Mouse (Mus musculus) midbrain, embryonic 10.5 days (tissue): ENCODE data around the gene Gm15097. TPM values are rescaled to one million over a fixed set of nuclear protein-coding genes. Genes with fewer than 3 reads are reported as not detected.
"Not testable (repeated sequence)": the region's sequence is repeated elsewhere in the genome, so short reads cannot be mapped to it uniquely, and the experiment has no call there.

Experiments
- DNase-seq: peaks from one replicate; pipeline ENCODE4 v3.0.0-alpha.2; 2017; ENCODE audit warnings: low spot score
- H3K27ac ChIP-seq: fragments of 300-500 bp; sonication (generic); replicated peaks from 2 replicates; pipeline ENCODE4 v1.5.1; 2016; ENCODE audit warnings: mild to moderate bottlenecking
- H3K27me3 ChIP-seq: fragments of 300-500 bp; sonication (generic); 2 replicates; pipeline ENCODE4 v1.6.1; 2016; ENCODE audit warnings: low read depth, mild to moderate bottlenecking; ENCODE audit not compliant: poor library complexity, severe bottlenecking
- H3K36me3 ChIP-seq: fragments of 300-500 bp; sonication (generic); 2 replicates; pipeline ENCODE4 v1.6.1; 2016; ENCODE audit warnings: mild to moderate bottlenecking, moderate library complexity
- H3K4me1 ChIP-seq: fragments of 300-500 bp; sonication (generic); 2 replicates; pipeline ENCODE4 v1.6.1; 2016
- H3K4me3 ChIP-seq: fragments of 300-500 bp; sonication (generic); 2 replicates; pipeline ENCODE4 v1.5.1; 2016; ENCODE audit warnings: mild to moderate bottlenecking, moderate library complexity
- H3K9me3 ChIP-seq: fragments of 300-500 bp; sonication (generic); replicated peaks from 2 replicates; pipeline ENCODE4 v1.6.1; 2016; ENCODE audit warnings: mild to moderate bottlenecking
- WGBS: fragments of 180-500 bp; shearing (Covaris S2); methylation state at CpG from one replicate; pipeline ENCODE4 v1.1.7; 2016; 5-methylcytosine and 5-hydroxymethylcytosine counted together
- polyA plus RNA-seq: library from polyadenylated mRNA; unstranded; fragments of >200 nt; fragmentation: Nextera tagmentation; extraction: Ambion mirVana; gene quantifications from 2 replicates; pipeline ENCODE4 v1.2.1, GENCODE M21; 2016

The Gm15097 gene
- polyA plus RNA-seq, result not detected in 2 replicates

DNA sequence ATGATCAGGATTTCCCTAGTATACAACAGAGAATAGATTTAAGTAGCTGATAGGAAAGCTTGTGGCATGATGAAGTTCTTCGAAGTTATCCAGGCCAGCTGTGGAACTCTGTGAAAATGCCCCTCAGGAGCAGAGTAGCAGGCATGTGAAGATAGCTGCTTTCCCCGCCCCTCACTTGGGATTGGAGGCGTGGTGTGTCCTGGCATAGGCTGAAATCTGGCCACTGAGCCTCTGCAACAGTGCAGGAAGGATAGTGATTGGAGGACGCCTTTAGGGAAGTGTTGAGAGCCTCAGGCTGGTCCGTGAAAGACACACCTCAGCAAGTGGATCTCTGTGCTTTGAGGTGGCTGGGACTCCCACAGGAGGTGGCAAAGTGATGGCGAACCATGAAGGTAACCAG is at the start of gene Gm15097:
Gene Gm15097 (plus strand): TSS at position 301 of the 400 bp plus-strand sequence.
- not testable (repeated sequence) for H3K4me1 ChIP-seq, DNase-seq

DNA sequence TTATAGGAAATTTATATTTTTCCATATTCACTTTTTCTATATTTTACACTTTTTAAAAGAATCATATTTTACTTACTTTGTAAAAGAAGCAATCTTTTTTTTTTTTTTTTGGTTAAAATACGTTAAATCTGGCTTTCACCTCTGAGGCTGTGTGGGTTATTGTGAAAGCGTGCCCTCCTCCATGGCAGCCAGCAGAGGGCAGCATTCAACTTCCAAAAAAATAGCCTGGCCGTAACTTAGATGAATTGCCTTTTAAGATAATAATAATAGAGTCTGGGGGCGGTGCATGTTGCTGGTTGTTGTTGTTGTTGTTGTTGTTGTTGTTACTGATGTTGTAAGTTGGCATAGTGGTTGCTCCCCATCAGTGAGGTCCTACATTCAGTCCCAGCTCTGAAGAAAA is 21.4 kb upstream of the Gm15097 start:
- H3K27me3 ChIP-seq, H3K9me3 ChIP-seq, H3K4me1 ChIP-seq, H3K27ac ChIP-seq, DNase-seq, H3K4me3 ChIP-seq, H3K36me3 ChIP-seq: not testable (repeated sequence)
- WGBS, result 47% methylated on average over 4 of the region's 4 CpGs

More for the DNA sequence above, at the start of gene Gm15097:
- H3K27ac ChIP-seq, H3K36me3 ChIP-seq, H3K9me3 ChIP-seq, H3K27me3 ChIP-seq, H3K4me3 ChIP-seq: not testable (repeated sequence)
- no CpG with 5 or more reads among the region's 6 CpGs for WGBS

GRCm38 (mm10) chrX:149811178-149811577 is 26.9 kb downstream of the Gm15097 start:
- not testable (repeated sequence) for H3K4me3 ChIP-seq, H3K27ac ChIP-seq, H3K36me3 ChIP-seq, H3K4me1 ChIP-seq, H3K27me3 ChIP-seq, DNase-seq, H3K9me3 ChIP-seq
- WGBS, result 93% methylated on average over 6 of the region's 6 CpGs

Other genes starting within 250 kb of the Gm15097 start
- not detected in 2 replicates for gene Gm10439, start 189.9 kb upstream of the Gm15097 start, polyA plus RNA-seq
- gene Gm15091, start 157.2 kb downstream of the Gm15097 start, polyA plus RNA-seq, result not detected in 2 replicates